Mouse (Mus musculus) left cerebral cortex, postnatal 36 days (tissue): ENCODE data around the gene Ubap2l. TPM values are rescaled to one million over a fixed set of nuclear protein-coding genes. Genes with fewer than 3 reads are reported as not detected.

ENCODE experiments used
- DNase-seq, 2 experiments: peaks; one replicate each; pipeline ENCODE4 v3.0.0; 2021 to 2022; ENCODE audit warnings: low spot score in 2 of 2, mixed read lengths in 1 of 2
- intact Hi-C: fragments of 180-260 bp; cut with DNase I; formaldehyde crosslinking; loops from one replicate; pipeline ENCODE4 v1.15.1; 2025
- total RNA-seq, 2 experiments: library from RNA; stranded (reverse); gene quantifications; 2 replicates each; pipeline ENCODE4 v1.2.3; 2021

Ubap2l gene
- 100 to 1,000 TPM; 165 to 202 TPM for total RNA-seq

GRCm38 (mm10) chr3:90052351-90053241 is at the start of gene Ubap2l:
Gene Ubap2l (minus strand): TSS chr3:90052628.
- peak; percentile 90 to 92 for DNase-seq
- intact Hi-C loops: loop anchor here (2.0 to 10.0 kb wide), 3 partner anchors 26 to 278 kb away; partner anchors contain the start of genes Atp8b2 and Ube2q1

DNA sequence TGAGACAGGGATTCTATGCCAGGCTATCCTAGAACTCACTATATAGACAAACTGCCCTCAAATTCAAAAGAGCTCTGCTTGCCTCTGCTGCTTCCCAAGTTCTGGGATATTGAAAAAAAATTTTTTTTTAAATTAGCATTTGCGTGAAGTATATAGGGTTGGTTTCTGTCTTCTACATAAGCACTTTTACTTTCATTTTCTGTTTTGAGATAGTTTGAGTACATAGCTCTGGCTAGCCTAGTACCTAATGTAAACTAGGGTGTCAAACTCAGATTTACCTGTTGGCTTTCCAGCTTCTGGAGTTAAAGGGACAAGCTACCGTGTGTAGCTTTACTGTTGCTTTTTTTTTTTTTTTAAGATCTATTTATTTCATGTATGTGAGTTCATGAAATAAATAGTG is 49.2 kb upstream of the Ubap2l start:
- DNase-seq: no peak
- intact Hi-C loops: no loop called here

DNA sequence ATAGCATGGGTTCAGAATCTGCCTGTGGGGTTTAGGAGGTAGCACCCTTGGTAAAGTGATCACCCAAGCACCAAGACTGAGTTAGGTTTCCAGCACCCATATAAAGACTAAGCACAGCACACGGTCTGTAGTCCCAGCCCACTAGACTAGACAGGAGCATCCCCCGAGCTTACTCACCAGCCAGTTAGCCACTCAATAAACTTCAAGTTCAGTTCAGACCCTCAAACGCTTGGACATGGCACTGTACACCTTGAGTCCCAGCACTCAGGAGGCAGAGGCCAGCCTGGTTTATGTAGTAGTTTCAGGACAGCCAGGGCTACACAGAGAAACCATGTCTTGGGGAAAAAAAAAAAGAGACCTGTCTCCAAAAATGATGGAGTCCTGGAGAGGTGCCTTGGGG is 48.6 kb upstream of the Ubap2l start:
- intact Hi-C loops: no loop called here
- no peak for DNase-seq

- intact Hi-C loops: no loop called here
- peak; percentile 30 to 42 for DNase-seq
Observed at GRCm38 (mm10) chr3:90097928-90098327, 45.5 kb upstream of the Ubap2l start.

- DNase-seq: no peak
- intact Hi-C loops: no loop called here
Observed at GRCm38 (mm10) chr3:90094453-90094852, 42.0 kb upstream of the Ubap2l start.

- intact Hi-C loops: no loop called here
- no peak for DNase-seq
Observed at GRCm38 (mm10) chr3:90090892-90091291, 38.5 kb upstream of the Ubap2l start.

DNA sequence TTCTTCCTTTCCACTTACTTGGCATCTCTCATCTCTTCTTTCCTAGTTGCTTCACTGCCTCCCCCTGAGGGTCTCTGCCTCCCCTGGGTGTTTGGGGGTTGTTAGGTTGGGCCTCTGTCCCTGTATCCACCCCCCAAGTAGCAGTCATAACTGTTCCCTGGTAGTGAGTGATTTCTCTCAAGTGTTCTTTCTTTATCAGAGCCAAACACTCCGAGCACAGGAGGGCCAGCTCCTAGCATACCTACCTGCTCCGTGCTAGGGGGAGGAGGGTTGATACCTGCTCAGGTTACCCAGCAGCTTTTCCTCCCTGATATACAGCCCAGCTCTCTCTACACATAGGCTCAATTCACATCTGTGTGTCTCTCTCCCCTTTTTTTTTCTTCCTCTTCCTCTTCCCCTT is 36.2 kb upstream of the Ubap2l start:
- intact Hi-C loops: no loop called here
- DNase-seq: no peak

GRCm38 (mm10) chr3:90086068-90086467 is 33.6 kb upstream of the Ubap2l start:
- intact Hi-C loops: no loop called here
- DNase-seq: no peak

DNA sequence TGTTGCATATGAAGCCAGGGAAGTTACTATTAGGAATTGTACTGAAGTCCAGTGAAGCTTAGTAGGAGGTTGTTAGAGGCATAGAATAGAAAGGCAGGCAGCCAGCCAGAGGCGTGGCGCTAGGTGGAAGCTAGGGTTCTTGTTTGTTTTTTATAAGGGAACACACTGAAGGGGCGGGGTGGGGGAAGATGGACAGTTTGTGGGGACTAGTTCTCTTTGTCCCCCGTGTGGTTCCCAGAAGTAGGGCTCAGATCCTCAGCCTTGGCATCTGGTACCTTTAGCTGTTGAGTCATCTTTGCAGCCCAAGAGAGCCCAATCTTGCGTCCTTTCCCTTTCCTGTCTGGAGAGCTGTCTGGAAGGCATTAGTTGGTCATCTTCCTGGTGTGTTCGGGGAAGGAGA is 32.9 kb upstream of the Ubap2l start:
- intact Hi-C loops: no loop called here
- no peak for DNase-seq

- intact Hi-C loops: no loop called here
- no peak for DNase-seq
Observed at GRCm38 (mm10) chr3:90084790-90085189, 32.4 kb upstream of the Ubap2l start.

DNA sequence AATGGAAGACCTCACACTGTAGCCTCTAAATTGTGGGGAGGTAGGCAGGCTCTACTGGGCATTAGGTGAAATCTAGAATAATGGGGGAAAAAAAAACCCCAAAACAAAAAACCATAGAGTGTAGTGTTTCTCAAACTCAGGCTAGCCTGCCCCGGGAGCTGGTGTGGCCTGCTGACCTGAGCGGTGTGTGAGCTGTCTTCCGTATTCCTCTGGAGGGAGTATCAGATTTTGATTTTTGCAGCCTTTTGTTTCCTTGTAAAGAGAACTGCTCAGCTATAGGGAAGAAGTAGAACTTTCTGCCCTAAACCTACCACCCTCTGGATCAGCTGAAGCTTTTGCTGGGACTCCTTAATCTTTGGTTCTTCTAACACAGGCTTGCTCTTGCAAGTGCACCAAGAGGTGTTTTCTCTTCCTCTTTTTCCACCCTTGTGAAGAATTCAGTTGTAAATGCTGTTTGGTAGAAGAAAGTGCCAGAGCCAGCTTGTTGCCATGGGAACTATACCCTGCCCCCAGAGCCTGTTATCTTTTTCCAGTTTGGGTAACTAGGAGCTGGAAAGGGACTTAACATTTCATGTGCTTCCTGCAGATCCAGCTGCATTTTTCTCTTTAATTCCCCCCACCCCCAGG is 31.4 kb upstream of the Ubap2l start:
- peak; percentile 54 to 57 for DNase-seq
- intact Hi-C loops: no loop called here

DNA sequence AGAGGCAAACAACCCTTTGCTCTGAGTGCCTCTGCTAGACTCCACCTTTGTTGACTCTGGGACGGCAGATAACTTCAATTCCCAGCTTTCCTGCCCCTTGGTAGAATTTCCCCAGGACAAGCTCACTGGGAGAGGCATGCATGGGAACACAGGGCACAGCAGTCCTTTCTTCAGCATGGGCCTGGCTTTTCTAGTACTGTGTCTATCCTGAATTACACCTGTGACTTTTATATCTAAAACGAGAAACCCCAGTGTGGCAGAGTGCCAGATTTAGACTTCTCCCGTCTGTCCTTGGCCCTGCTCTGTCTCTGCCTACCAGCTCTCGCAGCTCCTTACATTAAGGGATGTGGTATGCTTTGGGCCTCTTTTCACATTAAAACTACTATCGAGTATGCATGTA is 30.6 kb upstream of the Ubap2l start:
- peak in 1 of 2 experiments; percentile 30 for DNase-seq
- intact Hi-C loops: no loop called here

DNA sequence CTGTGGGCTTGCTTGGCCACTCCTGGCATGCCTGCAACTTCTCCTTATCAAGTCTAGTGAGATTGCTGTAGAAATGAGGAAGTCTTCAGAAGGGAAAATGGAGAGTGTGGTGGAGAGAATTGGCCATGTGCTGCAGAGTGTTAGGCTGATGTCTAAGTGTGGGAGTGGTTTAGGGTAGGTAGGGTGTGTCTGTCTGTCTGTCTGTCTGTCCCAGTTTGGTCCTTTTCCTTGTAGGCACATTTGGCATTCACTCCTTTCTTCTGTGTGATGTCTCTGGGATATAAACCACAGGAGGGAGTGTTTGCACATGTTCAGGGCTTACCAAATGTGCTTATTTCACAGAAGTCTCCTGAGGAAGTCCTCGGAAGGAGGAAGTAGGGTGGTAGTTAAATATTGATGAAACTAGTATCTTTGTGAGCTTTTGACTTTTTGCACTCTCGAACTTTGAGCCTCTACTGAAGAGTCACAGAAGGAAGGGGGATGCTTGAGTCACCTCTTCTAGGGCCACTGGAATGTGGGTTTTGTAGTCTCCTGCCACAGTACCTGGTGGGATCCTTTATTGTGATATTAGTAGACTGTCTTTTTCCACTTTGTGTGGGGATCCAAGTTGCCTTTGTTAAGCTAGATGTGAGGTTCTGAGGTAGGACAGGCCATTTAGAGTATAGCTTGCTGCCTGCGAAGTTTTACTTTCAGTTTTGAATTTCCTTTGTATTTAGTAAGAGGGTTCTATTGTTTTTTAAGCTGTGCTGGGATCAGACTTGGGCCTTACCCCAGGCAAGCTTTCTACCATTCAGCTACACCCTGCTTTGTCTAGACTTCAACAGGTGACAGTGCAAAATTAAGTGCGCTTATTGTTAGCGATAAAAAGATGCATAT is 29.2 kb upstream of the Ubap2l start:
- intact Hi-C loops: no loop called here
- no peak for DNase-seq

- DNase-seq: no peak
- intact Hi-C loops: no loop called here
Observed at GRCm38 (mm10) chr3:90080498-90080863, 28.1 kb upstream of the Ubap2l start.

GRCm38 (mm10) chr3:90079763-90080497 is 27.5 kb upstream of the Ubap2l start:
- DNase-seq: peak; percentile 64
- intact Hi-C loops: loop anchor here (2.0 to 5.0 kb wide), 2 partner anchors 27 to 118 kb away; partner anchors contain the start of genes Atp8b2 and Ubap2l

- DNase-seq: peak; percentile 91 to 93
- intact Hi-C loops: loop anchor here (2.0 to 5.0 kb wide), 2 partner anchors 26 to 117 kb away; partner anchors contain the start of genes Atp8b2 and Ubap2l
Observed at GRCm38 (mm10) chr3:90079133-90079762, 26.8 kb upstream of the Ubap2l start.

- no peak for DNase-seq
- intact Hi-C loops: loop anchor here (2.0 to 5.0 kb wide), 2 partner anchors 25 to 116 kb away; partner anchors contain the start of genes Atp8b2 and Ubap2l
Observed at GRCm38 (mm10) chr3:90078224-90078623, 25.8 kb upstream of the Ubap2l start.

GRCm38 (mm10) chr3:90076921-90077716 is 24.7 kb upstream of the Ubap2l start:
- intact Hi-C loops: loop anchor here (5.0 kb wide), 1 partner anchor 115 kb away; the partner anchor contains the start of gene Atp8b2
- peak; percentile 69 to 82 for DNase-seq
